Mouse (Mus musculus) megakaryocyte, embryonic 14.5 days (primary cell): Measurements from ENCODE around the gene Abcc4.

ENCODE experiments used
- FLI1 ChIP-seq: IDR thresholded peaks from 2 replicates; pipeline ENCODE4 v1.6.1; 2012; ENCODE audit warnings: low read length, inconsistent platforms, mixed read lengths
- GATA1 ChIP-seq: IDR thresholded peaks from 3 replicates; pipeline ENCODE4 v1.6.1; 2012; ENCODE audit warnings: mixed read lengths, low read length, inconsistent platforms, borderline replicate concordance

GRCm38 (mm10) chr14:118662625-118663276 is 43.3 kb downstream of the Abcc4 start:
- no peak for TF ChIP-seq GATA1
- no peak for TF ChIP-seq FLI1
